Mouse (Mus musculus) ES-E14 (cell line): ENCODE data around the gene Usp3. TPM values are rescaled to one million over a fixed set of nuclear protein-coding genes. Genes with fewer than 3 reads are reported as not detected.

Experiments used
- DNase-seq: peaks from one replicate; pipeline ENCODE4 v3.0.0-alpha.2; 2013; ENCODE audit warnings: low read depth, low spot score
- H3K27ac ChIP-seq: 2 replicates; pipeline ENCODE4 v1.5.1; 2012; ENCODE audit warnings: low read depth, mild to moderate bottlenecking, low read length, moderate library complexity, mixed read lengths; ENCODE audit not compliant: poor library complexity, insufficient read depth, severe bottlenecking
- H3K36me3 ChIP-seq: 2 replicates; pipeline ENCODE4 v1.6.1; 2012; ENCODE audit warnings: mild to moderate bottlenecking, low read length, moderate library complexity, mixed read lengths; ENCODE audit not compliant: control insufficient read depth, poor library complexity, insufficient read depth, severe bottlenecking
- H3K4me1 ChIP-seq, 2 experiments: fragments of 150-350 bp in 1 of 2; sonication (generic) in 1 of 2; 2 replicates each; pipeline ENCODE4 v1.6.1; 2012; ENCODE audit warnings: low read length in 2 of 2, mild to moderate bottlenecking in 1 of 2, mixed read lengths in 1 of 2; ENCODE audit not compliant: control insufficient read depth in 2 of 2, insufficient read depth in 2 of 2, poor library complexity in 1 of 2
- H3K4me3 ChIP-seq, 2 experiments: fragments of 150-350 bp in 1 of 2; sonication (generic) in 1 of 2; 2 replicates each; pipeline ENCODE4 v1.5.1; 2012; ENCODE audit warnings: low read length in 2 of 2, low read depth in 1 of 2, mild to moderate bottlenecking in 1 of 2, mixed read lengths in 1 of 2; ENCODE audit not compliant: insufficient read depth in 1 of 2, poor library complexity in 1 of 2, severe bottlenecking in 1 of 2
- H3K9ac ChIP-seq: 2 replicates; pipeline ENCODE4 v1.6.1; 2012; ENCODE audit warnings: low read depth, mild to moderate bottlenecking, low read length, mixed read lengths; ENCODE audit not compliant: poor library complexity, insufficient read depth, severe bottlenecking
- H3K9me3 ChIP-seq: fragments of 150-350 bp; sonication (generic); 2 replicates; pipeline ENCODE4 v1.6.1; 2012; ENCODE audit warnings: low read depth, mild to moderate bottlenecking, low read length; ENCODE audit not compliant: control insufficient read depth, insufficient read depth
- CHD2 ChIP-seq: IDR thresholded peaks from 2 replicates; pipeline ENCODE4 v1.6.1; 2014; ENCODE audit warnings: mild to moderate bottlenecking, low read depth, low read length, inconsistent platforms
- HCFC1 ChIP-seq: IDR thresholded peaks from 2 replicates; pipeline ENCODE4 v1.6.1; 2012; ENCODE audit warnings: low read length, inconsistent platforms, borderline replicate concordance; ENCODE audit not compliant: insufficient read depth
- MAFK ChIP-seq: IDR thresholded peaks from 2 replicates; pipeline ENCODE4 v1.6.1; 2014; ENCODE audit warnings: mild to moderate bottlenecking, low read depth, low read length, inconsistent platforms; ENCODE audit not compliant: insufficient read depth
- ZC3H11A ChIP-seq: IDR thresholded peaks from 2 replicates; pipeline ENCODE4 v1.6.1; 2012; ENCODE audit warnings: low read depth, mild to moderate bottlenecking, inconsistent platforms, low read length, borderline replicate concordance
- ZNF384 ChIP-seq: IDR thresholded peaks from 2 replicates; pipeline ENCODE4 v1.6.1; 2012; ENCODE audit warnings: low read depth, low read length, inconsistent platforms
- in situ Hi-C, 2 experiments: fragments of 600-800 bp; cut with MboI; formaldehyde crosslinking; loops; one replicate each; pipeline ENCODE4 v1.15.1; 2025; ENCODE audit warnings: low sequenced_read_pairs in 2 of 2, inconsistent platforms in 1 of 2; ENCODE audit not compliant: unreplicated experiment in 2 of 2
- total RNA-seq: library from RNA; depleted of rRNA; stranded (reverse); fragments of 300-350 nt; gene quantifications from 2 replicates; pipeline ENCODE4 v1.2.3, GENCODE M21; 2012

Usp3 gene
- total RNA-seq, 1 experiment: 12.4 TPM

DNA sequence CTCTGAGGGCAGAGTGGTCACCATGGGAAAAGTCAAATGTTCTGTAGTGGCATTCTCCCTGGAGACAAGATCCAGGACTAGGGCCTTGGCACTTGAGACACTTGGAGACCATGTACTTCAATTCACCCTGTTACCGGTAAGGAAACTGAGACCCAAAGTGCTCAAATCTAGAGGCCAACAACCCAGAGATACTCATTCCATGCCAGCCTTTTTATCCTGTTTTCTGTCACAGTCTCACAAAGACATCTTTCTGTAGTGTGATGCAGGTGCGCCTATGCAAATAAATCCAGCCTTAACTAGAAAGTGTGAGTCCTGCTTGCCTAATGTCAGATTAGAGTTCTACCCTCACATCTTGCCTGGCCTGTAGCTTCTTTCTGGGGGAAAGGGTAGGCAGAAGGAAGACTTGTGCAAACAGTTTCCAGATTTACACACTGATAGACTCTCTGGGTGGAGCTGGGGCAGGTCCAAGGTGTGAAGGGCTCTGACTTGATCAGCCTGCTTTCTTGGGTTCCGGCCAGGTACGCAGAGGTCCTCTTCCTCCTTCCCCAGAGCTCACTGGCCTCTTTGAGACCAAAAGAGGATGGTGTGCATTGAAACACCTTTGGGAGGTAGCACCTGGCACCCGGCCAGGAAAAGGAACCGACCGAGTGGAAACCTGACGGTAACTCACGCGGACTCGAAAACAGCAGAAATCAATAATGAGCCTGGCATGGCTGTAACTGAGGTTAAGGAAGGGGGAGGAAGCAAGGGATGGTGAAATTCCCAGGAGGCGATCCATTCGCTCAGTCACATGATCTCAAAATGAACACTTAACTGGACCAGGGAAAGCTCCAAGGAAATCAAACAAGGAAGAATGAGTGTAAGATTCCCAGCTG is 13.2 kb upstream of the Usp3 start:
- Histone ChIP-seq H3K4me3 (no peak overlapping the region), H3K36me3 (no peaks in the 10 kb centered on the region), H3K9ac (no peak overlapping the region), H3K27ac (no peak overlapping the region), H3K4me1 (no peaks in the 10 kb centered on the region), H3K9me3 (no peaks in the 10 kb centered on the region)
- in situ Hi-C loops: no loop called here
- TF ChIP-seq HCFC1 (no peak), ZC3H11A (no peak), MAFK (no peak), CHD2 (no peak), ZNF384 (no peak)
- DNase-seq: no peak

DNA sequence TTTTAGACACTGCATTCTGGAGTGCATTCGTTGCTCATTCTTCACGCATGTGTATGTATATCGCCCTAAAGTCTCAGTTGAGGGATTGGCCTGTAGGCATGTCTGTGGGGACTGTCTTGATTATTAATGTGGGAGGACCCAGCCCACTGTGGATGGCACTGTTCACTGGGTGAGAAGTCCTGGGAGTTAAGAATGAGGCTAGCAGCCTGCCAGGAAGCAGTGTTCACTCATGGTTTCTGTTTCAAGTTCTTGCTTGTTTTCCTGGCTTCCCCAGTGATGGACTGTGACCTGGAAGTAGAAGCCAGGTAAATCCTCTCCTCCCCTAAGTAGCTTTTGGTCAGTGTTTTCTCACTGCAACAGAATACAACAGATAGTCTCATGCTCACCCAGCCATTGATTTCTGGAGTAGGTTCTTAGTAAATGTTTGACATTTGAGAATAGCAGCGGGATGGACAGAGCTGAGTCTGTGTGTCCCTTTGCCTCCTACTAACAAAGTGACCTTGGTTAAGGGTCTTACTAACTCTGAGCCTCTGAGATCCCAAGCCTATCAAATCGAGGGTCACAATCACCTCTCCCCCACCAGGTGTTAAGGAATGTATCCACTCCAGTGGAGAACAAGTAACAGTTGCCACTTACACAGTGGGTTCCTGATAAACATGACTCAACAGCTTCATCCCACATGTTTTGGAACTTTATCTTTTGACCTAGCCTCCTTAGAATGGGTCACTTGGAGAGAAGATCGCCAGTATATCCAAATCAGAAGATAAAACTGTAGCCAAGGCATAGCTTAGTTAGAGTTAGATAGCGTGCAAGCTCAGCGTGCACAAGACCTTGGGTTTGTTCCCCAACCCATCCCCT is 11.6 kb upstream of the Usp3 start:
- no peak for DNase-seq
- in situ Hi-C loops: no loop called here

DNA sequence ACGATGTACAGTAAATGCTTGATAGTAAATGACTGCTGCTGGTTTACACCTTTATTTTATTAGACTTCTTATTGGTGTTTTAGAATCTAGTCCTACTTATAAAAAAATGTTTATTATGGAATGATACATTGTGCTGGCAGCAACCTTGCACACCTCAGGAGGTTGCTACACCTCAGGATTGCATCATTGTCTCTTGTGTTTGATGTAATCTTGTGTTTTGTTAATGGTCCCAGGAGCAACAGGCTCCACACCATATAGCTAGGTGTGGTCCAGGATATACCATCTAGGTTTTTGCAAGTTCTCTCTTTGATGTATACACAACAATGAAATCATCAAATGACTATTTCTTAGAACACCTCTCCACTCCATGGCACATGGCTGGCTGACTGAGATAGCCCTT is 11.0 kb upstream of the Usp3 start:
- no peak overlapping the region for H3K4me3 ChIP-seq
- H3K9ac ChIP-seq: no peak overlapping the region
- in situ Hi-C loops: no loop called here
- H3K4me1 ChIP-seq: peaks cover 1 to 5% of the 10 kb centered on the region in 2 experiments; a peak in 2 of 4 replicates
- no peaks in the 10 kb centered on the region for H3K9me3 ChIP-seq
- TF ChIP-seq HCFC1 (no peak), MAFK (no peak), ZC3H11A (no peak), ZNF384 (no peak), CHD2 (no peak)
- DNase-seq: no peak
- no peak overlapping the region for H3K27ac ChIP-seq
- H3K36me3 ChIP-seq: no peaks in the 10 kb centered on the region

More for the DNA sequence above, 11.6 kb upstream of the Usp3 start:
- Histone ChIP-seq H3K9ac (no peak overlapping the region), H3K4me1 (peaks cover 1 to 4% of the 10 kb centered on the region in 2 experiments; a peak in 2 of 4 replicates), H3K36me3 (no peaks in the 10 kb centered on the region), H3K9me3 (no peaks in the 10 kb centered on the region), H3K4me3 (no peak overlapping the region), H3K27ac (no peak overlapping the region)
- no peak for TF ChIP-seq ZNF384

DNA sequence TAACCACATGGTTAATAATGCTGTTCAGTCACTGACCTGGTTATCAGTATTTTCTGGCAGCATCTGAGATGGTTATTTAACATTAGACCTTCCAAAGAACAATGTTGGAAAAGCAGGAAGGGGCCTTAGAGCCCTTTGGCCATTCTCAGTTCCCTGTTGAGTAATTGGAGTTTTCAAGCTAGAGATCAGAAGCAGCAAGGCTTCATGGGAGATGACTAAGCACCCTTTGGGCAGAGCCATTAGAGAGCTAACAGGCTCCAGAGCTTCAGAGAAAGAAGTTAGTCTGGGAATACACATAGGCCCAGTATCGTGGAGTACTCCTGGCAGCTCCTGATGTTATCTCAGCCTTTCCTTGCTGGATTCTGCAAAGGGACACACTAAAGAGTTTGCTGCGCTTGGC is 8.1 kb upstream of the Usp3 start:
- in situ Hi-C loops: no loop called here

More for the DNA sequence above, 8.1 kb upstream of the Usp3 start:
- no peak overlapping the region for H3K27ac ChIP-seq
- H3K9me3 ChIP-seq: no peaks in the 10 kb centered on the region
- peaks cover 1 to 8% of the 10 kb centered on the region in 2 experiments; a peak in 2 of 4 replicates for H3K4me1 ChIP-seq
- no peak for TF ChIP-seq ZC3H11A
- TF ChIP-seq CHD2: no peak
- TF ChIP-seq HCFC1: no peak
- no peak for TF ChIP-seq MAFK
- no peak for TF ChIP-seq ZNF384
- no peak overlapping the region for H3K9ac ChIP-seq
- H3K4me3 ChIP-seq: no peak overlapping the region
- H3K36me3 ChIP-seq: no peaks in the 10 kb centered on the region
- no peak for DNase-seq
